Mouse (Mus musculus): ENCODE measurements around the gene Tomm20l.
A peak's percentile ranks its signal among the peaks of the same experiment; 100 is the strongest.

- TF ChIP-seq CTCF (conservative IDR thresholded peaks at IDR 0.05; ENCODE audit: low read length) (peak; percentile 89), POU5F1 (IDR thresholded peaks at IDR 0.05; ENCODE audit: borderline replicate concordance, low read length) (no peak), NANOG (IDR thresholded peaks at IDR 0.05; ENCODE audit: borderline replicate concordance, low read length) (no peak)
Observed at GRCm38 (mm10) chr12:71147641-71148040, 36.4 kb downstream of the Tomm20l start.
